Mouse (Mus musculus): ENCODE measurements at regions not wholly inside any gene's neighbourhood (a gene's known extent, or its start where the extent isn't known, plus 50 kb on each side); places are given as distances from the start of the nearest gene placed in this dataset.

DNA sequence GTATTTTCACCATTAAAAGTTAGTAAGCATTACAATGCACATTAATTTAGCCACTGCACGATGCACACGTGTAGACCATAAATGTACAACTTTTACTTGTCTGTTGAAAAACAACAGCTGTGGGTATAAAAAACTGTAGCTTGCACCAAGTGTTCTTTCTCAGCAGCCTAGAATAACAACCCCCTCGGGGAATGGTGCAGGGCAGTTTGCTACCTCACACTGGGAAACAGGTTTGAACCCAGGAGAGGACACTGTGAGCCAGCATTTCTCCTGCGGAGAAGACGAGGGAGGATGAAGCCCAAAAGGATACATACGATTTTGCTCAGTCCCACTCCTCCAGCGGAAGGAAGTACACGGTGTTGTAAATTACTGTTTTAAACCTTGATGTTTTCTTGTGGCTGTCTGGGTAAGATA, 65.2 kb upstream of the Usp38 start:
- Histone ChIP-seq H3K36me3 (no peaks in the 10 kb centered on the region), H3K4me3 (replicated peaks) (no peak overlapping the region), H3K9ac (no peak overlapping the region), H3K4me1 (no peaks in the 10 kb centered on the region), H3K27me3 (replicated peaks) (no peaks in the 10 kb centered on the region), H3K9me3 (no peaks in the 10 kb centered on the region), H3K27ac (no peak overlapping the region), H3K4me2 (no peak overlapping the region)
- no peak for ATAC-seq (ENCODE audit: insufficient read depth, low FRiP score, low read depth)
- 67% methylated on average over 8 of the region's 8 CpGs for WGBS

DNA sequence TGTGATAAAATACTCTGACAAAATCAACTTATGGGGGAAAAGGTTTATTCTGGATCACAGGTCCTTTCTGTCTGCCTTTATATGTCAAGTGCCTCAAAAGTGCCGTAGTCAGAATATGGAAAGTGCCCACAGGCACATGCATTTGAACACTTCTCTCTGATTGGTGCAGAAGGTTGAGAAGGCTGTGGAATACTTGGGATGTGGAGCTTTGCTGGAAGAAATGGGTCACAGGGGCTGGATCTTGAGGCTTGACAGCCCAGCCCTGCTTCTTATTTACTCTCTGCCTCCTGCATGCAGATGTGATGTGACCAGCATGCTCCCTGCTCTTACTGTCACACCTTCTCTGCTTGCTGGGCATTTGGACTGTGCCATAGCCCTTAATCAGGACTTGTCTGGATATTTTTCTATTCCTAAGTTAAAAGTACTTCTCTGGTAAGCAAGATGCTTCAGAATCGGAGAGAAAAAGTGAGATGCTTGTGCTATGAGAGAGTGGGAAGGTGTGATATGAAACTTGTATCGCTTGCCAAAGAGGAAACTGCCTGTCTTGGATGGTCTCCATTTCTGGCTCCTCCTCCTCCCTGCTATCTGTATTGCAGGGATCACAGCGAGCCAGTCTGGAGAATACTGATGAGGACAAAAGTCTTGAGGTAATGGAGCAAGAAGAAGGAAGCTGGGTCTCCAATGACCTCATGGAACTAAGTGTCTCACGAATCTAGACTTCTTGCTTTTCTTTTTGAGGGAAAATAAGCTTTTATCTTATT, 54.5 kb upstream of the Usp38 start:
- 67% methylated on average over 5 of the region's 5 CpGs for WGBS
- Histone ChIP-seq H3K27me3 (replicated peaks) (no peaks in the 10 kb centered on the region), H3K9ac (no peak overlapping the region), H3K4me3 (replicated peaks) (no peak overlapping the region), H3K4me2 (no peak overlapping the region), H3K4me1 (peaks cover 4% of the 10 kb centered on the region; the same call in 1 of the 2 replicates), H3K27ac (no peak overlapping the region), H3K36me3 (no peaks in the 10 kb centered on the region), H3K9me3 (no peaks in the 10 kb centered on the region)
- no peak for ATAC-seq (ENCODE audit: insufficient read depth, low FRiP score, low read depth)

DNA sequence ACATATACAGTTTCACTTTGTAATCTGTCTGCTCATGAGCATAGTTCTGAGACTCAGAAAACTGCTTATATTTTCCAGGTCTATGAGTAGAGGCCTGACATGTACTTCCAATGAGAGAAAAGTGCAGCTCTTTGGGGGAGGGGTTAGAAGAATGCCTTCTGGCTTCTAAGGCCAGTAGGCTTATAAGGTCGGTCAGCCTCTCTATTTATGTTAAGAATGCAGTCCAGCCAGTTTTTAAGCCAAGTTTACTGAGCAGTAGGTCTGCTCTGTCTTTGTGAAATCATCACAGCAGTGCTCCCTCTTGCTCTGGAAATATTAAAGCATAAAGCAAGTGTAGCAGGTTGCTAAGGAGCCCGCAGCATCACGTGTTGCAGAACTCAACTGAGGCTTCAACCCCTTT, 53.8 kb upstream of the Usp38 start:
- H3K4me3 ChIP-seq (replicated peaks), result no peak overlapping the region
- no peaks in the 10 kb centered on the region for H3K27me3 ChIP-seq (replicated peaks)
- H3K4me1 ChIP-seq, result peaks cover 4% of the 10 kb centered on the region; the same call in 1 of the 2 replicates
- H3K27ac ChIP-seq, result no peak overlapping the region
- no peak overlapping the region for H3K4me2 ChIP-seq
- peak; percentile 58 for ATAC-seq (ENCODE audit: insufficient read depth, low FRiP score, low read depth)
- WGBS, result 43% methylated on average over 3 of the region's 3 CpGs
- H3K9ac ChIP-seq, result no peak overlapping the region
- H3K9me3 ChIP-seq, result no peaks in the 10 kb centered on the region
- H3K36me3 ChIP-seq, result no peaks in the 10 kb centered on the region

DNA sequence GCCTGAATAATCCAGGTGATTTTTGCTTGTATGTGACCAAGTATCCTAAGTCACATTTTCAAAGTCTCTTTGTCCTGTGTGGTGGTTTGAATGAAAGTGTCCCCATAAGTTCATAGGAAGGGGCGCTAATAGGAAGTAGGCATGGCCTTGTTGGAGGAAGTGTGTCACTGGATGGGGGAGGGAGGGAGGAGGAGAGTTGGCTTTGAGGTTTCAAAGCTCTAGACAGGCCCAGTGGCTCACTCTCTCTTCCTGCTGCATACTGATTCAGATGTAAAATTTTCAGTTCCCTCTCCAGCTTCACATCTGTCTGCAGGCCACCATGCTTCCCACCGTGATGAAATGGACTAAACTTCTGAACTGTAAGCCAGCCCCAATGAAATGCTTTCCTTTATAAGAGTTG, 52.0 kb upstream of the Usp38 start:
- no peak overlapping the region for H3K9ac ChIP-seq
- no peaks in the 10 kb centered on the region for H3K9me3 ChIP-seq
- no peak overlapping the region for H3K4me3 ChIP-seq (replicated peaks)
- ATAC-seq (ENCODE audit: insufficient read depth, low FRiP score, low read depth), result no peak
- H3K4me2 ChIP-seq, result no peak overlapping the region
- H3K36me3 ChIP-seq, result no peaks in the 10 kb centered on the region
- 83% methylated on average over 2 of the region's 2 CpGs for WGBS
- no peaks in the 10 kb centered on the region for H3K27me3 ChIP-seq (replicated peaks)
- H3K4me1 ChIP-seq, result peaks cover 4% of the 10 kb centered on the region; the same call in 1 of the 2 replicates
- no peak overlapping the region for H3K27ac ChIP-seq
